Mouse (Mus musculus): ENCODE measurements around the gene Morn2.

The Morn2 gene

DNA sequence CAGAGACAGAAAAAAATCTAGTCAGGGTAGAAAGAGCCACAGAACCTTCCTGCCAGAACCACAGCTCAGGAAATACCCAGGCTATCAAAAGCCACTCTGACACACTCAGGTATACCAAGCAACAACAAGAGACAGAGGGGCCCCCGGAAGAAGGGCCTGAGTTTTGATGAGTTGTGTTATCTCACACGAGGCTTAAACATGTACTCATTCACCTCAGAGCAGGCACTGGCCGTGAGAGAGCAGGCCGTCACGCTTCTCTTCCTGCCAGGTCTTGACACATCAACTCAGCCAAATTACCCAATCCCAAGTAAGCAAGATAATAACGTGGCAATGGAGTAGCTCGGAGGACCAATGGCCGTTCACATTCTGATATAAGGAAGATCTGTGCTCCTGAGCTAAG lies 33.7 kb downstream of the Morn2 start:
- DNase-seq (ENCODE audit: low read depth) = no peak

DNA sequence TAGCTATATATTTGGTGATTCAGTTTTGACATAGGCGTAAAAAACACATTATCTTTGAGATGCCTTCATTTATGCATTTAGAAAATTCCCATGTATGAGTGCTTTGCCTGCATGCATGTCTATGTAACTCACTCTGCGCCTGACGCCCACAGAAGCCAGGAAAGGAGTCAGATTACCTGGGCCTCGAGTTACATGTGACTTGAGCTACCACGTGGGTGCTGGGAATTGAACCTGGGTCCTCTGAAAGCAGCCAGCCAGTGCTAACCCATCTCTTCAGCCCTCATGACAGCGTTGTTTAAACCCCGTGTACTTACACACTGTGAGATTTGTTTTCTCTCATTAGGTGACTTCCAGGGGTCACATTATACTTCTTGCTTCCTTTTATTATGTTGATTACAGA lies 34.5 kb downstream of the Morn2 start:
- DNase-seq (ENCODE audit: low read depth) = no peak

DNA sequence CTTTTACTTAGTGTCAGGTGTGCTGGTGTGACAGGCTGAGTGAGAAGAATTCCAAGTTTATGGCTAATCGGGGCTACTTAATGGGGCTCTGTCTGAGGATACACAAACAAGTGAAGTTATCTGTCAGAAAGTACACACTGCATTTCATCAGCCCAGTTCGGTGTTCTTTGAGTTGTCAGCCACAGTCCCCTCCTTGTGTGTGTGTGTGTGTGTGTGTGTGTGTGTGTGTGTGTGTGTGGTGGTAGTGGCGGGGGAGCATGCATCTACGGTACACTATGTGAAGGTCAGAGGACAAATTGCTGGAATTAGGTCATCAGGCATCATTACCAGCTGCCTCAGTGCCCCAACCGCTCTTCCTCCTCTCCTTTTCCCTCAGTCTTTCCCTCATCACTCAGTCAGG lies 35.5 kb downstream of the Morn2 start:
- DNase-seq (ENCODE audit: low read depth) = no peak

DNA sequence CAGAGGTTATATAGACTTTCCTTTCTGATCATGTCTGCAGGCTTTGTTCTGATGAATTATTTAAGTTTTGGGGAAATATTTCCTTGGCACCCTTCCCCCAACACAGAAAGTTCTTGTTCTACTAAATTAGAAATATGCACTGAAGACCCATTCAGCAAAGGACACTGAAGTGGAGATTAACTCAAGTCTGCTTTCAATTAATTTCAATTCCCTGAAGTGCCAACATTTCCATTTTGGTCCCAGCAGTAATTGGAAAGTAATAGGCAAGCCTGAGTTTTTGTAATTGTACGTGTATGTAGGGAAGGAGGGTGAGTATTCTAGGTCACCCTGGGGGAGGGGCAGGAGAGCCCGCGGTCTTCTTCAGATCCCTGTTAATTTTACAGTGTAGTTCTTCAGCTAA lies 36.4 kb downstream of the Morn2 start:
- DNase-seq (ENCODE audit: low read depth) = no peak

DNA sequence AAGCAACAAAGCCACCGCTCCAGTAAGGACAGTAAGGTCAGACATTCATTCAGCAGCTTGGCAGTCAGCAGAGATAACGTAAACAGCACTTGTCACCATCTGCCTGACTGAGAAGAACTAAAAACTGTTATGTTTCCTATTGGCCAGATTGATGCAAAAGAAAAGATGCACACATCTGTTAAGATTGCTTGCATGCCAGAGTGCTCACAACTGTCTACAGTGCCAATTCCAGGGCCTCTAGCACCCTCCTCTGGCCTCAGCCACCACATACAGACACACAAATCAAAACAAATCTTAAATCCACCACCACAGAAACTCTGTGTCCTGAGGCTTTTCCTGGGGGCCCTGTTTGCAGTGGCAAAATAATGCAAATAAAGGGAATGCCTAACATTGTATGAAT lies 42.4 kb downstream of the Morn2 start:
- DNase-seq (ENCODE audit: low read depth) = peak; percentile 77

DNA sequence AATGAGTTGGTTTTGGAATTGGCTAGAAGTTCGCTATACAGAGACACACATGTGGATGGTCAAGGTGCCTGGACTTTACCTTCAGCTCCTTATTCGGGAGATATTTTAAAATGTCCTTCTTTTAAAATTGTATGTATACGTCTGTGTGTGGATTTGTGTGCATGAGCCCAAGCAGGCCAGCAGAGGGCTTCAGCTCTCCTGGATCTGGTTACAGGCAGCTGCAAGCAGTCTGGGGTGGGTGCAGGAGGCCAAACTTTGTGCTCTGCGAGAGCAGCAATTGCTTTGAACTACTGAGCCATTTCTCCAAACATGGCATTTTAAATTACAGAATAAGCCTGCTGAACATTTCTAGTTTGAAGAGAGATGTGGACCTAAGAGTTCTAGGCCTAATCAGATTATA lies 55.3 kb downstream of the Morn2 start:
- peak; percentile 37 for DNase-seq (ENCODE audit: low read depth)

DNA sequence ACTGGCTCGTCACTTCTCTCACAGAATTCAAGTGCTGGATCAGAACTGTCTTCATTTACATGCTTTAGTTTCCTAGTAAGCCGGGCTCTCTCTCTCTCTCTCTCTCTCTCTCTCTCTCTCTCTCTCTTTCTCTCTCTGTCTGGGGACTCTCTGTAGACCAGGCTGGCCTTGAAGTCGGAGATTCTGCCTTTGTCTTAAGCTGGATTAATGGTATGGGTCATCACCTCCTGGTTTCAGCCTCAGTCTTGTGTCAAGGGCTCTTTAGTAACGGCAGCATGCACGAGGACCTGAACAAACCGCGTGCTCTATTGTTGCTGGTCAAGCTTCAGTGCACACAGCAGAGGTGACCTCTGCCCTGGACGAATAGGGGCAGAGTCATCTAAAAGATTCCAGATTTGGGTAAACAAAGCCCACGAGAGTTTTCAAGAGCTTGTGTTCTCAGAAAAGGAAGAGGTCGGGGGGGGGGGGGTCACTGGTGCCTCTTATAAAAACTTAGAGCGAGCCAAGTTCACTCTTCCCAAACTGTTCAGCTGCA lies 56.7 kb downstream of the Morn2 start:
- no peak for DNase-seq (ENCODE audit: low read depth)

Data from NIH3T3 (cell line).